Mouse (Mus musculus): ENCODE measurements at regions not wholly inside any gene's neighbourhood (a gene's known extent, or its start where the extent isn't known, plus 50 kb on each side); places are given as distances from the start of the nearest gene placed in this dataset.

- Histone ChIP-seq H3K27ac (ENCODE audit: insufficient read depth, low read length) (no peak overlapping the region), H3K36me3 (ENCODE audit: control insufficient read depth, insufficient read depth, low read length) (no peaks in the 10 kb centered on the region), H3K27me3 (ENCODE audit: control insufficient read depth, insufficient read depth, low read length) (no peaks in the 10 kb centered on the region), H3K4me3 (ENCODE audit: extremely low read depth, insufficient read depth, insufficient read length) (no peak overlapping the region), H3K4me1 (ENCODE audit: control insufficient read depth, insufficient read depth, insufficient read length) (no peaks in the 10 kb centered on the region)
- peak in 1 of 2 experiments; percentile 31 for DNase-seq (ENCODE audit: low read depth in 1 of 2, low spot score in 2 of 2)
- peak; percentile 92 for TF ChIP-seq CTCF (IDR thresholded peaks at IDR 0.05; ENCODE audit: extremely low read depth, insufficient read depth, insufficient read length, insufficient replicate concordance)
- no peak for TF ChIP-seq POLR2A (IDR thresholded peaks at IDR 0.05; ENCODE audit: low read depth, low read length)
- WGBS, result 37% methylated on average over 17 of the region's 17 CpGs
Observed at GRCm38 (mm10) chr6:116767738-116768522, 51.2 kb upstream of the Tmem72 start.

- Histone ChIP-seq H3K4me3 (ENCODE audit: extremely low read depth, insufficient read depth, insufficient read length) (no peak overlapping the region), H3K27me3 (ENCODE audit: control insufficient read depth, insufficient read depth, low read length) (no peaks in the 10 kb centered on the region), H3K27ac (ENCODE audit: insufficient read depth, low read length) (no peak overlapping the region), H3K36me3 (ENCODE audit: control insufficient read depth, insufficient read depth, low read length) (no peaks in the 10 kb centered on the region), H3K4me1 (ENCODE audit: control insufficient read depth, insufficient read depth, insufficient read length) (no peaks in the 10 kb centered on the region)
- TF ChIP-seq CTCF (IDR thresholded peaks at IDR 0.05; ENCODE audit: extremely low read depth, insufficient read depth, insufficient read length, insufficient replicate concordance), result peak; percentile 49; the same call in 1 of the 2 replicates
- no peak for TF ChIP-seq POLR2A (IDR thresholded peaks at IDR 0.05; ENCODE audit: low read depth, low read length)
- no peak for DNase-seq (ENCODE audit: low read depth in 1 of 2, low spot score in 2 of 2)
- WGBS, result 86% methylated on average over 12 of the region's 12 CpGs
Observed at GRCm38 (mm10) chr6:116774954-116775675, 58.4 kb upstream of the Tmem72 start.

- no peak overlapping the region for H3K4me3 ChIP-seq (ENCODE audit: extremely low read depth, insufficient read depth, insufficient read length)
- H3K4me1 ChIP-seq (ENCODE audit: control insufficient read depth, insufficient read depth, insufficient read length), result no peaks in the 10 kb centered on the region
- DNase-seq (ENCODE audit: low read depth in 1 of 2, low spot score in 2 of 2), result no peak
- no peaks in the 10 kb centered on the region for H3K27me3 ChIP-seq (ENCODE audit: control insufficient read depth, insufficient read depth, low read length)
- WGBS, result 69% methylated on average over 3 of the region's 3 CpGs
- H3K27ac ChIP-seq (ENCODE audit: insufficient read depth, low read length), result no peak overlapping the region
- H3K36me3 ChIP-seq (ENCODE audit: control insufficient read depth, insufficient read depth, low read length), result no peaks in the 10 kb centered on the region
- TF ChIP-seq CTCF (IDR thresholded peaks at IDR 0.05; ENCODE audit: extremely low read depth, insufficient read depth, insufficient read length, insufficient replicate concordance) (no peak), POLR2A (IDR thresholded peaks at IDR 0.05; ENCODE audit: low read depth, low read length) (no peak)
Observed at GRCm38 (mm10) chr6:116786553-116787335, 70.0 kb upstream of the Tmem72 start.

GRCm38 (mm10) chr6:116793321-116793960 lies 76.7 kb upstream of the Tmem72 start:
- no peak for TF ChIP-seq POLR2A (IDR thresholded peaks at IDR 0.05; ENCODE audit: low read depth, low read length)
- no peak for TF ChIP-seq CTCF (IDR thresholded peaks at IDR 0.05; ENCODE audit: extremely low read depth, insufficient read depth, insufficient read length, insufficient replicate concordance)
- H3K27ac ChIP-seq (ENCODE audit: insufficient read depth, low read length), result no peak overlapping the region
- no peaks in the 10 kb centered on the region for H3K4me1 ChIP-seq (ENCODE audit: control insufficient read depth, insufficient read depth, insufficient read length)
- no peaks in the 10 kb centered on the region for H3K27me3 ChIP-seq (ENCODE audit: control insufficient read depth, insufficient read depth, low read length)
- no peak overlapping the region for H3K4me3 ChIP-seq (ENCODE audit: extremely low read depth, insufficient read depth, insufficient read length)
- H3K36me3 ChIP-seq (ENCODE audit: control insufficient read depth, insufficient read depth, low read length), result no peaks in the 10 kb centered on the region
- WGBS, result 52% methylated on average over 4 of the region's 4 CpGs
- DNase-seq (ENCODE audit: low read depth in 1 of 2, low spot score in 2 of 2), result no peak

- Histone ChIP-seq H3K27ac (ENCODE audit: insufficient read depth, low read length) (no peak overlapping the region), H3K4me1 (ENCODE audit: control insufficient read depth, insufficient read depth, insufficient read length) (no peaks in the 10 kb centered on the region), H3K36me3 (ENCODE audit: control insufficient read depth, insufficient read depth, low read length) (no peaks in the 10 kb centered on the region), H3K27me3 (ENCODE audit: control insufficient read depth, insufficient read depth, low read length) (no peaks in the 10 kb centered on the region), H3K4me3 (ENCODE audit: extremely low read depth, insufficient read depth, insufficient read length) (no peak overlapping the region)
- TF ChIP-seq POLR2A (IDR thresholded peaks at IDR 0.05; ENCODE audit: low read depth, low read length) (no peak), CTCF (IDR thresholded peaks at IDR 0.05; ENCODE audit: extremely low read depth, insufficient read depth, insufficient read length, insufficient replicate concordance) (no peak)
- 62% methylated on average over 9 of the region's 9 CpGs for WGBS
- no peak for DNase-seq (ENCODE audit: low read depth in 1 of 2, low spot score in 2 of 2)
Observed at GRCm38 (mm10) chr6:116793961-116794336, 77.2 kb upstream of the Tmem72 start.

- H3K4me1 ChIP-seq (ENCODE audit: control insufficient read depth, insufficient read depth, insufficient read length), result no peaks in the 10 kb centered on the region
- no peaks in the 10 kb centered on the region for H3K36me3 ChIP-seq (ENCODE audit: control insufficient read depth, insufficient read depth, low read length)
- no peak overlapping the region for H3K4me3 ChIP-seq (ENCODE audit: extremely low read depth, insufficient read depth, insufficient read length)
- no peaks in the 10 kb centered on the region for H3K27me3 ChIP-seq (ENCODE audit: control insufficient read depth, insufficient read depth, low read length)
- no peak for DNase-seq (ENCODE audit: low read depth in 1 of 2, low spot score in 2 of 2)
- TF ChIP-seq CTCF (IDR thresholded peaks at IDR 0.05; ENCODE audit: extremely low read depth, insufficient read depth, insufficient read length, insufficient replicate concordance) (no peak), POLR2A (IDR thresholded peaks at IDR 0.05; ENCODE audit: low read depth, low read length) (no peak)
- no peak overlapping the region for H3K27ac ChIP-seq (ENCODE audit: insufficient read depth, low read length)
- 79% methylated on average over 12 of the region's 12 CpGs for WGBS
Observed at GRCm38 (mm10) chr6:116821215-116821912, 104.7 kb upstream of the Tmem72 start.

All from spleen, adult 2 months (tissue).